Mouse (Mus musculus): ENCODE data around the gene Cdc42ep2.
"Not testable (repeated sequence)": the region's sequence is repeated elsewhere in the genome, so short reads cannot be mapped to it uniquely, and the experiment has no call there.

Gene Cdc42ep2

DNA sequence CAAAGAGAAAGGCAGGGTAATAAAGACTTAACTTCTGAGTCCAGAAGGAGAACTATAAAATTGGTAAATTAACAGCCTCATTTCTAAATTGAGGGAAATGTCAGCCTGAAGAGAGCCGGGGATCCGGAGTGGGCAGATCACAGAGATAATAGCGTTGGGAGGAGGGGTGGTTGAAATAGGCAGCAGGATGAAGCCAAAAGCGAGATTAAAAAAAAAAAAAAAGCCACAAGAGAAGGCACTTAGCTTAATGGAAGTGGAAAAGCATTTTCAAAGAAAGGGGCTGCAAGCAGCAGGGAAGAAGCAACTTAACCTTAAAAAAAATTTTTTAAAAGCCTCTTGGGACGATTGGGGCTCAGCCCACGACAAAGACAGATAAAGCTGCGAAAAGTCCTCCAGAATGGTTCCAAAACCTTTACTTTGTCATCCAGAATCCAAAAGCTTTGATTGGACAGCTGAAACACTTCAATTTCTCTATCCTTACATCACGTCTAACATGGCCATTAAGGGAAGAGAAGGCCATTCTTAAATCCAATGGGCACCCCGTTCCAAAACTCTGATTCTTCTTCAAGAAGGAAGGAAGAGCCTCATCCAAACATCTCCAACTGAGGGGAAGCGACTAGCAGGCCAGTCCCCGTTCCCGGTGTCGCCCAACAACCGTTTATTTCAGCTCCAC, 13.1 kb downstream of the Cdc42ep2 start:
- no peak for DNase-seq

- no peak for DNase-seq
Measured at GRCm38 (mm10) chr19:5910221-5910620, 14.4 kb downstream of the Cdc42ep2 start.

- no peak for DNase-seq
Measured at GRCm38 (mm10) chr19:5907275-5907674, 17.3 kb downstream of the Cdc42ep2 start.

DNA sequence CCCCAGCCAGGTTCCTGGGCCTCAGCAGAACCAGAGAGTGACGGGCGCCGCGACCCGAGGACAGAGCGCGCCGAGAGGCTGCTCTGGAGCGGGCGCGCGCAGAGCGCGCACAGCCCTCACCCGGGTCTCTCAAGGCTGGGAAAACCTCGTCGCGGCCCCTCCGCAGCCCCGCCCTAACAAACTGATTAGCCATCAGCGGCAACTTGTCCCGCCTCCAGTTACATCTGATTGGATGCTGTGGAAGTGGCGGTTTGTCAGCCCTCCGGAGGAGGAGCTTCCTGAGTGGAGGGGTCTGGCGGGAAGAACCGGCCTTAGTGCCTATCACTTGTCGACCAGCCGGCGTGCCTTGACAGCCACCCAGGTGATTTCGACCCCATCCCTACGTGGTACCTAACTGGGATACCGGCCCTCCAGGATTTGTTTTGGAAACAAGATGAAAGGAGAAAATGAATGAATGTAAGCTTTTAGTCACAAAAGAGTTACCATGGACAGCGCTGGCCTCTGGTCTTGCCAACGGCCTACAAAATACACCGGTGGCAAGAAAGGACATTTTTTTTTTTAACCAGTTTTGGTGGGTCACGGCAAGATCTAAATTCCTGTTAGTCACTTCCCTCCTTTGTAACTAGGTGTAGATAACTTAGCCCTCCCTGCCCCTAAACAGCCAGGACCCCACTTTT, 30.5 kb downstream of the Cdc42ep2 start, which contains the start of gene Tigd3:
Gene Tigd3, minus strand, starts transcription at position 148 of the 677 bp plus-strand sequence.
- peak; percentile 97 for DNase-seq

GRCm38 (mm10) chr19:5893282-5894001, 31.2 kb downstream of the Cdc42ep2 start:
- DNase-seq, result no peak

DNA sequence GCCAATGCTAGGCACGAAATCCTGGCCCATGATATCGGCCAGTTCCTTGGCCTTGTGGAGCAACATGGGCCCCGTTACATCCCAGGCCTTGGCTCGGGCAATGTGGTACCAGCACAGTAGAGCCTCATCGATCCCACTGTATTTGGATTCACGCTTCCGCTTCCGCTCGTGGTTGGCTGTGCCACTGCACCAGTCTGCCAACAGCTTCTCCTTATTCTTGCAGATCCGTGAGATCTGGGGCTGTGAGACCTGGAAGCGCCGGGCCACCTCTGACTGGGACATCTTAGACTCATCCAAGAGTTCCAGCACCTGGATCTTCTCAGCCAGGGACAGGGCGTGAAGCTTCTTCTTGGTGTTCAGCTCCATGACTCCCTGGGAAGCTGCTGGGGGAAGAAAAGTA, 31.9 kb downstream of the Cdc42ep2 start:
- DNase-seq, result no peak

DNA sequence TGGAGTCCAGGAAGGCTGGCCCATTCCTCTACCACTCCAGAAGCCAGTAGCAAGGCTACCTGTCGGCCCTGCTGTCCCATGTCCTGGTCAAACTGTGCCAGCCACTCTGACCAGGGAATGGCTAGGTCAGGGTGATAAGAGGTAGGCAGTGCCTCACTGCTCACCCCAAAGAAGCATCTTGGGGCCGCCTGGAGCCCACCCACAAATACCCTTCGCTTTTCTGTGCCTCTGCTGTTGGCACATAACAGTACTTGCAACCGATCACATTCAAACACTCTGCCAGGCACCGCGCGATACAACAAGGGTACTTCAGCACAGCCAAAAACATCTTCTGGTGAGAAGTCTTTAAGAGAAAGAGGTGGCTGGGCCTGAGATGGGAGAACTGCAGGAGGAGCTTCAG, 32.4 kb downstream of the Cdc42ep2 start:
- no peak for DNase-seq

- DNase-seq, result no peak
Measured at GRCm38 (mm10) chr19:5891521-5892258, 32.9 kb downstream of the Cdc42ep2 start.

DNA sequence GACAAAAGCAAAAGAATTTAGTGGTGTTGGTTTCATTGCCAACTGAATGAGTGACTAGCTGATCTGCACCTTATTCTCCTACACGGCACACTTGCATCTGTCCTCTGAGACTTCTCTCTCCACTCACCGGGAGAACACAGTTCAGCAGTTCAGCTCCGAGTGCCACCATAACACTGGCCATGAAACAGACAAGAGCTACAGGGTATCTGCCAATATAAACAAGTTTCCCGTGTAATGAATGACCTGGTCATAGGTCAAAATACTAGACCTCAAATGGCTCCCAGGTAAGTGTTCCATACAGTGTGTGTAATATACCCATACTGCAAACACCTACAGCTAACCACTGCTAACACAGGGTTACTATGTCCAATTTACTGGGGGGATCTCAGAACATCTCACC, 35.4 kb downstream of the Cdc42ep2 start:
- DNase-seq, result no peak

GRCm38 (mm10) chr19:5887234-5887815, 37.3 kb downstream of the Cdc42ep2 start:
- no peak for DNase-seq

GRCm38 (mm10) chr19:5885838-5886237, 38.8 kb downstream of the Cdc42ep2 start:
- peak; percentile 30 for DNase-seq

- DNase-seq, result no peak
Measured at GRCm38 (mm10) chr19:5883935-5884334, 40.7 kb downstream of the Cdc42ep2 start.

DNA sequence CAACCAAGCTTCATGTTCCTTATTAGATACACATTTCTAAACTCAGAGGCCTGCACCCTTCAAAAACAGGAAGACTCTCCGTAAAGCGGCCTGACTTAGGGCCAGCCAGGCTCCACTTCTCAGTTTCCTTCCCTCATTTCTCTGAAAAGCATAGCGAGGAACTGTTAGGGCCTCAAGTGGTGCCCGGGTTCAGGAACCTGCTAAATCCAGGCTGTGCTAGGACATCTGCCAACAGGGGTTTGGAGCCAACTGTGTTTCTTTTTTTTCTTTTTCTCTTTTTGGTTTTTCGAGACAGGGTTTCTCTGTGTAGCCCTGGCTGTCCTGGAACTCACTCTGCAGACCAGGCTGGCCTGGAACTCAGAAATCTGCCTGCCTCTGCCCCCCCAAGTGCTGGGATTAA, 42.5 kb downstream of the Cdc42ep2 start:
- not testable (repeated sequence) for DNase-seq

DNA sequence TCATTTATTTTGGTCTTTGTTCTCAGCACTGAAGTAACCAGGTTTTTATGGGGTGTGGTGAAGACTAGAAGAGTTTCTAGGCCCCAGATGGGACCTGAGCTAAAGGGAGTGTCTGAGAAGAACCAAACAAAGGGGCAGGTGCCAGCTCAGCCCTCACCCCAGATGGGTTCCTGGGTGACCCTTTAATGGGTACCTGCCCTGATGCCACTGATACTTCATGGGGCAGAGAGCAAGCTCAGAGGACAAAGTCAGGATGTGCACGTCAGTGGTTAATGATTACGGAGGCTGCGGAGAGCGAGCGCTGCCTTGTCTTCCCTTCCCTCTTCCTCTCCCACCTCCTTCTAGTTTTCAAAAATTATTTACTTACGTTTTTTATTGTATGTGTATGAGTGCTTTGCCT, 43.5 kb downstream of the Cdc42ep2 start:
- DNase-seq, result no peak

- no peak for DNase-seq
Measured at GRCm38 (mm10) chr19:5879735-5880134, 44.9 kb downstream of the Cdc42ep2 start.

DNA sequence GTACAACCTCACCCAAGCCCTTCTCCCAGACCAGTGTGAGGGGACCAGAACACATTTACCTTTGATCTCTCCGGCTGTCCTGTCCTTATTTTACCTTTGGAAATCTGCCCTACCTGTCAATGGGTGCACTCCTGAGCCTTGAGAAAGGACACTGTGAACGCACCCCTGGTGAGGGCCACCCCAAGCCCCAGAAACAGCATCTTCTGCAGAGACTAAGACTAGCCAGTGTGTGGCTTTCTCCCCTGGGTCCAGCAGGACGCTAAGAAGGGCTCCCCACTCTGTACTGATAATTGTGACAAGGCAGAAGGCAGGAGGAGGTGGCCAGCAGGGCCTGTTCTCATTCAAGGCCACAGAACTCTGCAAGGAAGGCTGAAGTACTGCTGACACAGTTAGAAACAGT, 45.7 kb downstream of the Cdc42ep2 start:
- no peak for DNase-seq

DNA sequence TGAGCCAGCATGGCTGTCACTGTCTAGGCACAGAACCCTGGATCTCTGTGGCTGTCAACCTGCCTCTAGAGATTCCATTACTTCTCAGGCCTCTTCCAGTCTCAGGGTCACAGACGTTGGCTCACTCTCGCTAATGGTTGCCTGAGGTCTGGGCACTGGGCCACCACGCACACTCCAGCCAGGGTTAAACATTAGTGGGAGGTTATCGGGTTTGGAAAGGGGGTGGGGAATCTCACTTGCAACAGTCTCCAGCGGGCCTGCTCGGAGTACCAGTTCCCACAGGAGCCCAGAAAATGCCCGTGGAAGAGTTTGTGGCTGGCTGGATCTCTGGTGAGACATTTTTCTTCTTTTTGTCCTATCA, 46.3 kb downstream of the Cdc42ep2 start:
- no peak for DNase-seq

DNA sequence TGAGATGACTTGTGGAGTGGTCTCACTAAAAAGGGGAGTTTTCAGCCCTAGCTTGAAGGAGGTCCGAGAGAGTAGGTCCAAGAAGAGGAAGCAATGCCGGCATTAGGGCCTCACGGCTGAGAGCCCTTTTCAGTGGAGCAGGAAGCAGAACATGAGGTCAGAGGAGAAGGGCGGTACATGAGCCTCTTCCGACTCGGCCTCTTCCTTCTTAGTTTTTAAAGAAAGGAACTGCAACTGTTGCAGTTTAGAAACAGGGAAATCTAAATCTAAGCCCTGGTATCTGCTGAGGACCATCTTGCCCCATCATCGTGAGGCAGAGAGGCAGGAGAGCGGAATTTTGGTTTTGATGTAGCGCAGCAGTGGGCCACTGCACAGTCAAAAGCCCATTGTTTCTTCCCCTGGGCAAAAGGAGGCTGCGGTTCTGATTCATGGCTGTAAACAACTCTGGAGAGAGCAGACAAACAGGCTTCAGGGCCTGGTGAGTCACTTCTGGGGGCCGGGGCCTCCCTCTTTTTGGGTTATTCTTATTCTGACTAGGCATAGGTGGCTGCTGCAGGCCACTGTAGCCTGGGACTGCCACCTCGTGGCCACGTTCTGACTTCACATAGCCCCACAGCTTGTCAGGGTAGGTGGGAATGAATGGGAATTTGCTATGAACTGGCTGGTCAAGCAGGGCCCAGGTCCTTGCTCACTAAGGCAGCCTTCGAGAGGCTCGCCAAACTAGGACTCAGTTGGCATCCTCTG, 46.8 kb downstream of the Cdc42ep2 start, which contains the start of gene Slc25a45:
Gene Slc25a45, plus strand, starts transcription at position 191 of the 744 bp plus-strand sequence.
- DNase-seq, result peak; percentile 79

DNA sequence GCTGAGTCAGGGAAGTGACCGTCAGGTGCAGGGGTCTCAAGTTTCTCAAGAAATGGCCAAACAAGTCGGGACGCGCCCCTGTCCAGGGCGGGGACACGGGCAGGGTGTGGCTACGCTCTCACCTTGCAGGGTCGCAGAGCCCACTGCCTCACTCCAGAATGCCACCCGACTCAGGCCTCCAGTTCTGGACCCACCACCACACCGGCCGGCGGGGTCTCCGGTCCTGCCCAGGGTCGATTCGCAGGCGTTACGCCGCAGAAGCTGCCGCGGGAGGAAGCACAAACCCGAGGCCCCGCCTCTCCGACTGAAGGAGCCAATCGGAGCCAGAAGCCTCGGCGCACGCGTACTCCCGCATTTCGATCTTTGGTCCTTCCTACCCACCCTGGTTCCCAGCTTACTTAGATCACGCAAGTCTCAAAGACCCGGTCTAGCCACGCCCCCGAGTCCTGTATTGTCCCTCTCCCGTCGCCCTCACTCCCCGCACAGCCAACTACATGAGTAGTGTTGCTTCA, 49.6 kb downstream of the Cdc42ep2 start, which contains the start of gene Frmd8:
Gene Frmd8, minus strand, starts transcription at position 306 of the 512 bp plus-strand sequence.
- DNase-seq, result peak; percentile 98

- no peak for DNase-seq
Measured at GRCm38 (mm10) chr19:5874391-5874968, 50.1 kb downstream of the Cdc42ep2 start.

- no peak for DNase-seq
Measured at GRCm38 (mm10) chr19:5872931-5873556, 51.6 kb downstream of the Cdc42ep2 start.

All from embryo, embryonic 11 days (tissue).